Mouse (Mus musculus) erythroblast, embryonic 14.5 days (primary cell): ENCODE measurements around the gene Pclo.

ENCODE experiments used
- GATA1 ChIP-seq: IDR thresholded peaks from 2 replicates; pipeline ENCODE4 v1.6.1; 2012; ENCODE audit warnings: low read length, inconsistent platforms, mixed read lengths
- TAL1 ChIP-seq: IDR thresholded peaks from 3 replicates; pipeline ENCODE4 v1.6.1; 2012; ENCODE audit warnings: low read length, inconsistent platforms, mixed read lengths

- TF ChIP-seq TAL1: no peak
- TF ChIP-seq GATA1: no peak
Observed at GRCm38 (mm10) chr5:14766686-14767085, 252.0 kb downstream of the Pclo start.
